Mouse (Mus musculus) right cerebral cortex, postnatal 10 days (tissue): ENCODE measurements around the gene Rps6kb2.
A peak's percentile ranks its signal among the peaks of the same experiment; 100 is the strongest.

Experiments used
- DNase-seq, 2 experiments: peaks; one replicate each; pipeline ENCODE4 v3.0.0; 2021; ENCODE audit warnings: low spot score in 2 of 2

The Rps6kb2 gene

GRCm38 (mm10) chr19:4189051-4189620, 26.0 kb upstream of the Rps6kb2 start:
- DNase-seq, result no peak

GRCm38 (mm10) chr19:4187303-4187702, 24.1 kb upstream of the Rps6kb2 start:
- no peak for DNase-seq

- DNase-seq, result no peak
These were observed 22.1 kb upstream of the Rps6kb2 start for GRCm38 (mm10) chr19:4184976-4185975.

- no peak for DNase-seq
These were observed 20.5 kb upstream of the Rps6kb2 start for GRCm38 (mm10) chr19:4183689-4184088.

GRCm38 (mm10) chr19:4181892-4182291, 18.7 kb upstream of the Rps6kb2 start:
- peak; percentile 92 to 95 for DNase-seq

GRCm38 (mm10) chr19:4180411-4180810, 17.3 kb upstream of the Rps6kb2 start:
- no peak for DNase-seq

- no peak for DNase-seq
These were observed 12.3 kb upstream of the Rps6kb2 start, which contains the start of gene Carns1 for GRCm38 (mm10) chr19:4175368-4175947. TSS of gene Carns1 (minus strand) at chr19:4175479.

- no peak for DNase-seq
These were observed 9.8 kb upstream of the Rps6kb2 start for GRCm38 (mm10) chr19:4172925-4173324.

GRCm38 (mm10) chr19:4171393-4172290, 8.5 kb upstream of the Rps6kb2 start:
- no peak for DNase-seq

- DNase-seq, result no peak
These were observed 7.7 kb upstream of the Rps6kb2 start for GRCm38 (mm10) chr19:4170723-4171392.

- DNase-seq, result no peak
These were observed 6.7 kb upstream of the Rps6kb2 start for GRCm38 (mm10) chr19:4169810-4170209.

- DNase-seq, result peak; percentile 100
These were observed 6.2 kb upstream of the Rps6kb2 start for GRCm38 (mm10) chr19:4169378-4169784.

GRCm38 (mm10) chr19:4166678-4167476, 3.7 kb upstream of the Rps6kb2 start:
- no peak for DNase-seq

GRCm38 (mm10) chr19:4164721-4165120, 1.6 kb upstream of the Rps6kb2 start:
- DNase-seq, result no peak

GRCm38 (mm10) chr19:4164100-4164499, 946 bp upstream of the Rps6kb2 start:
- DNase-seq, result no peak

- no peak for DNase-seq
These were observed 361 bp upstream of the Rps6kb2 start for GRCm38 (mm10) chr19:4163543-4163887.

- no peak for DNase-seq
These were observed 4.1 kb downstream of the Rps6kb2 start for GRCm38 (mm10) chr19:4159049-4159448.

GRCm38 (mm10) chr19:4156771-4157170, 6.4 kb downstream of the Rps6kb2 start:
- no peak for DNase-seq

- no peak for DNase-seq
These were observed 7.0 kb downstream of the Rps6kb2 start for GRCm38 (mm10) chr19:4156073-4156579.
